Mouse (Mus musculus) intestine, embryonic 14.5 days (tissue): ENCODE measurements around the gene Mrgprb4. TPM values are rescaled to one million over a fixed set of nuclear protein-coding genes. Genes with fewer than 3 reads are reported as not detected.

Experiments
- ATAC-seq: fragments of 200-750 bp; cut with Nextera tagmentation; replicated peaks from 2 replicates; pipeline ENCODE4 v1.8.0; 2017; ENCODE audit warnings: low read depth, moderate number of reproducible peaks, moderate TSS enrichment, moderate library complexity; ENCODE audit not compliant: low FRiP score, low TSS enrichment
- DNase-seq: peaks from one replicate; pipeline ENCODE4 v3.0.0-alpha.2; 2018; ENCODE audit warnings: low spot score
- H3K27ac ChIP-seq: fragments of 300-500 bp; sonication (generic); 2 replicates; pipeline ENCODE4 v1.5.1; 2014; ENCODE audit warnings: low read depth, mild to moderate bottlenecking, control low read depth
- H3K27me3 ChIP-seq: fragments of 300-500 bp; sonication (generic); replicated peaks from 2 replicates; pipeline ENCODE4 v1.6.1; 2014; ENCODE audit warnings: low read length, control low read depth; ENCODE audit not compliant: control insufficient read depth, insufficient read depth
- H3K36me3 ChIP-seq: fragments of 300-500 bp; sonication (generic); 2 replicates; pipeline ENCODE4 v1.6.1; 2014; ENCODE audit warnings: low read length, control low read depth; ENCODE audit not compliant: control insufficient read depth, insufficient read depth
- H3K4me1 ChIP-seq: fragments of 300-500 bp; sonication (generic); replicated peaks from 2 replicates; pipeline ENCODE4 v1.6.1; 2014; ENCODE audit warnings: low read length, control low read depth, mixed read lengths; ENCODE audit not compliant: control insufficient read depth, insufficient read depth
- H3K4me2 ChIP-seq: fragments of 300-500 bp; sonication (generic); 2 replicates; pipeline ENCODE4 v1.6.1; 2014; ENCODE audit warnings: low read length
- H3K4me3 ChIP-seq: fragments of 300-500 bp; sonication (generic); 2 replicates; pipeline ENCODE4 v1.5.1; 2014; ENCODE audit warnings: low read depth, low read length, control low read depth, mixed read lengths
- H3K9ac ChIP-seq: fragments of 300-500 bp; sonication (generic); 2 replicates; pipeline ENCODE4 v1.6.1; 2014; ENCODE audit warnings: mild to moderate bottlenecking, low read length
- H3K9me3 ChIP-seq: fragments of 300-500 bp; sonication (generic); 2 replicates; pipeline ENCODE4 v1.6.1; 2016; ENCODE audit warnings: low read length, control low read depth; ENCODE audit not compliant: control insufficient read depth
- WGBS: fragments of 180-500 bp; shearing (Covaris S2); extraction: QIAGEN DNeasy Blood & Tissue Kit; methylation state at CpG from one replicate; pipeline ENCODE4 v1.1.7; 2014; 5-methylcytosine and 5-hydroxymethylcytosine counted together
- polyA plus RNA-seq: library from polyadenylated mRNA; unstranded; fragments of >200 nt; fragmentation: Nextera tagmentation; extraction: Ambion mirVana; gene quantifications from 2 replicates; pipeline ENCODE4 v1.2.1, GENCODE M21; 2014

Mrgprb4 gene
- polyA plus RNA-seq: not detected in 2 replicates

DNA sequence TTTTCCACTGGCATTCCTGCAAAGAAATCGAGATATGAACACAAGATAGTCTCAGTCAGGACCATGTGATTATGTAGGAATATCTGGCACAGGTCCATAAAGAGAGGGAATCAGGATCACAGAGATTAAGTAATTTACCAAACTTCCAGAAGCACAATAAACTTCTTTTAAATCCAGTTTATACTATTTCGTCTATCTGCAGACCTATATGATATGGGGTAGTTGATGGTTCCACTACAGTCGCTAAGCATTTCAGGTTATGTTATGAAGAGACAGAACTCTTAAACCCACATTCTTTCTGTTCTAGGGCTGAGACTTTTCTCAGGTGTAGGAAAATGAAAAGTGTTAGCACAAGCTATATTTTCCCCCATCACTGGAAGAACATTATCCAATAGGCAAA lies at the start of gene Mrgprb4:
Gene Mrgprb4 (minus strand): TSS at position 101 of the 400 bp plus-strand sequence.
- 74% methylated on average over 3 of the region's 3 CpGs for WGBS
- no peak within 1 kb of the TSS for H3K4me2 ChIP-seq
- ATAC-seq (no peak), DNase-seq (no peak)
- H3K4me1 ChIP-seq: no peaks in the 10 kb centered on the region
- no peak within 1 kb of the TSS for H3K9ac ChIP-seq
- H3K27ac ChIP-seq: no peak within 1 kb of the TSS
- H3K9me3 ChIP-seq: no peaks in the 10 kb centered on the region
- no peaks in the 10 kb centered on the region for H3K27me3 ChIP-seq
- no peaks in the 10 kb centered on the region for H3K36me3 ChIP-seq
- H3K4me3 ChIP-seq: no peak within 1 kb of the TSS

DNA sequence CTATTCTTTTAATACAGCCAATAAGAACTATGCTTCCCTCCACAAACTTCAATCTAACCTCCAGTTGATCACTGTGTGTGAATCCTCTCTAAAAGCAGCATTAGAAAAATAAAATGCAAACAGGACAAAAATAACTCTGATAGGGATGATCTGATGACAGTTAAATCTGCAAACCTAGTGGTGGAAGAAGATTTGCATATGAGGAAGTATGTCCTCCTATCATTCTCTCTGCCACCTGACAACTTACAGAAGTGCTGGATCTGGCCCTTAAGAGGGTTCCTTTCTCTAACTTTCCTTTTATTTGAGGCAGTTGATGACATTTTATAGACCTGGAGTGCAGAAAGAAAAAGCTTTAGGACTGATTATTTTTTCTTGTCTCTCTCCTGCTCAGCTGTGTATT lies 27.0 kb upstream of the Mrgprb4 start:
- H3K4me2 ChIP-seq: no peak overlapping the region
- H3K4me3 ChIP-seq: no peak overlapping the region
- H3K9me3 ChIP-seq: no peaks in the 10 kb centered on the region
- H3K27me3 ChIP-seq: no peaks in the 10 kb centered on the region
- H3K9ac ChIP-seq: no peak overlapping the region
- no peak overlapping the region for H3K27ac ChIP-seq
- DNase-seq (no peak), ATAC-seq (no peak)
- H3K4me1 ChIP-seq: no peaks in the 10 kb centered on the region
- no peaks in the 10 kb centered on the region for H3K36me3 ChIP-seq

DNA sequence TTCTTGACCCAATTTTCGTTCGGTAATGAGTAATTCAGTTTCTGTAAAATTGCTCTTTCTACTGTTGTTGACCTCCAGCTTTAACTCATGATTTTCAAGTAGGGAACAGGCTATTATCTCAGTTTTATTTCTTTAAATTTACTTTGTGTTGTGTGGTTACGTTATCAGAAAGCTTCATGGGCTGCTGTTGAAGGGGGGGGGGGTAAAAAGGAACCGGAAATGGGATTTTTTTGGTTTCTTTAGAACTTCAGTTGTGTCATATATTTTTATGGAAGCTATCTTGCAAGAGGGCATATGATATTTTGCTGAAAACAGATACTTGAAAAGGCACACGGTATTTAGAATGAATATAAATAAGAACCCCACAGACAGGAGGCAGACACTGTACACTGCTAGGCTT lies 26.0 kb upstream of the Mrgprb4 start:
- no peak overlapping the region for H3K4me2 ChIP-seq
- ATAC-seq (no peak), DNase-seq (no peak)
- H3K9me3 ChIP-seq: no peaks in the 10 kb centered on the region
- WGBS: 77% methylated on average over 5 of the region's 5 CpGs
- no peak overlapping the region for H3K27ac ChIP-seq
- H3K4me3 ChIP-seq: no peak overlapping the region
- no peaks in the 10 kb centered on the region for H3K4me1 ChIP-seq
- H3K9ac ChIP-seq: no peak overlapping the region
- no peaks in the 10 kb centered on the region for H3K27me3 ChIP-seq
- H3K36me3 ChIP-seq: no peaks in the 10 kb centered on the region

DNA sequence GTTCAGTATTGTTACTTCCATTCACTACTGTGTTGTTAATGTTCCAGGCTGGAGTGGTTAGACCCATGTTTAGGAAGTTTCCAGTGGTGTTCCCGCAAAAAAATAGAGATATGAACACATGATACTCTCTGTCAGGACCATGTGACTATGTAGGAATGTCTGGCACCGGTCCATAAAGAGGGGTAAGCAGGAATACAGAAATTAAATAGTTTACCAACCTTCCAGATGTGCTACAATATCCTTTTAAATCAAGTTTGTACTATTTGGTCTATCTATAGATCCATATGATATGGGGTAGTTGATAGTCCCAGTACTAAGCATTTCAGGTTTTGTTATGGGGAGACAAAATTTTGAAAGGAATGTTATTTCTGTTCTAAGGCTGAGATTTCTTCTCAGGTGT lies 30.2 kb downstream of the Mrgprb4 start, which contains the start of gene Mrgprb5:
Gene Mrgprb5 (minus strand): TSS at position 101 of the 400 bp plus-strand sequence.
- Histone ChIP-seq H3K27ac (no peak within 1 kb of the TSS), H3K9ac (no peak within 1 kb of the TSS), H3K9me3 (no peaks in the 10 kb centered on the region), H3K4me1 (no peaks in the 10 kb centered on the region), H3K4me2 (no peak within 1 kb of the TSS), H3K36me3 (no peaks in the 10 kb centered on the region), H3K27me3 (no peaks in the 10 kb centered on the region), H3K4me3 (no peak within 1 kb of the TSS)
- 77% methylated on average over 2 of the region's 2 CpGs for WGBS
- DNase-seq: no peak
- no peak for ATAC-seq

DNA sequence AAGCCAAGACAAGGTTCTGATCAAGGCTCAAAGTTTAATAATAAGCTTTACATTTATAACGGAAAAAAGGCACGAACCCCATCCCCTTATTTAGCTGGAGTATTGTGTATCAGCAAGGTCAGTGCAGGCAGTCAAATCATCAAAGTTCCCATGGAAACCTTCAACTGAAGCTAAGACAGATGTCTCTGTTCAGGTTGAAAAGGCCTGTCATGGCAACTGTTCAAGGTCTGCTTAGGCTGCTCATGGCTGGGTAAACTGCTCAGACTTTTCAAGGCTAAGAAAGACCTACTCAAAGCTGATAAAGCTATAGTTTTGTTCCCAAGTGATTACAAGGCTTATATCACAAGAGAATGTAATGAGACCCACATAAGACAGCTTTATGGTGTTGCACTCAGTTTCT lies 31.6 kb downstream of the Mrgprb4 start:
- Histone ChIP-seq H3K9me3 (no peaks in the 10 kb centered on the region), H3K4me1 (no peaks in the 10 kb centered on the region), H3K9ac (no peak overlapping the region), H3K27ac (no peak overlapping the region), H3K4me2 (no peak overlapping the region), H3K36me3 (no peaks in the 10 kb centered on the region), H3K27me3 (no peaks in the 10 kb centered on the region), H3K4me3 (no peak overlapping the region)
- WGBS: 83% methylated on average over 2 of the region's 2 CpGs
- ATAC-seq (no peak), DNase-seq (no peak)

Other genes with a start within 250 kb of the Mrgprb4 start
- not detected in 2 replicates for gene Mrgpra4, start 217.2 kb downstream of the Mrgprb4 start, polyA plus RNA-seq
- not detected in 2 replicates for gene Mrgprx1, start 171.7 kb downstream of the Mrgprb4 start, polyA plus RNA-seq
- not detected in 2 replicates for gene Mrgprb5, start 30.3 kb downstream of the Mrgprb4 start, polyA plus RNA-seq
- gene Mrgprb8, start 189.2 kb upstream of the Mrgprb4 start, polyA plus RNA-seq: not detected in 2 replicates